Comparison of ENCODE assay signal across 34 mouse cellular contexts in the genomic region with DNA sequence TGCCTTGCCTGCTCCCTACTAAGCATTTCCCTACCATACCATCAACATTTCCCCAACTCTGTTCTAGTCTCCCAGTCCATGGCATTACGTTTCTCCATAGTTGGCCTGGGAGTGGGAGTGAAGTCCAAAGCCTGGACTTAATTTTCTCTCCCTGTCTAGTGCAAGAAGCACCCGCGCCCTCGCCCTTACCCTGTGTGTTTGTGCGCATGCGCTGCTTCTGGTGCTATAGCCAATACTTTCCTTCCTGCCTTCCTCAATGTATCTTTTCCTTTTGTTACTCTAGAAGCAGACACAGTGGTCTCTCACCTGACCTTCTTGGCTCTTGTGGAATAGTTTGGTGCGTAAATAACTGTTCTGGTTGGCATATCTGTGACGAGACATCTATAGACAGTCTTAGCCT.
"Had no signal": no experiment of that assay in that cellular context is flagged by ENCODE, and none has a peak within 500 bp of the region (broad histone marks: within the 10 kb centered on the region; RNA-seq: fewer than 3 reads in every experiment).

No protein-coding gene starts in this region.

- H3K4me1 ChIP-seq: heart, embryonic 15.5 days; hindbrain, embryonic 10.5 days; hindbrain, embryonic 12.5 days; hindbrain, embryonic 13.5 days; hindbrain, embryonic 15.5 days; intestine, embryonic 15.5 days; kidney, embryonic 15.5 days had no signal

- DNase-seq: heart, postnatal 10 days; heart, postnatal 14 days; heart, postnatal 36 days; heart, postnatal 4 days; kidney, adult 11 months; kidney, adult 18-20 months; kidney, adult 2 months; kidney, adult 8-10 months; kidney, adult 9 months; kidney, postnatal 10 days; kidney, postnatal 14 days; kidney, postnatal 25 days; kidney, postnatal 36 days; kidney, postnatal 4 days; layer of hippocampus, adult 9-11 months; layer of hippocampus, postnatal 36 days had no signal

- H3K4me2 ChIP-seq: heart, embryonic 11.5 days; heart, embryonic 13.5 days; heart, embryonic 15.5 days; hindbrain, embryonic 12.5 days; hindbrain, embryonic 13.5 days; hindbrain, embryonic 14.5 days; hindbrain, embryonic 15.5 days; intestine, embryonic 15.5 days; kidney, embryonic 15.5 days had no signal

- H3K36me3 ChIP-seq: heart, embryonic 13.5 days; heart, embryonic 15.5 days; hindbrain, embryonic 10.5 days; hindbrain, embryonic 12.5 days; hindbrain, embryonic 15.5 days; intestine, embryonic 15.5 days; kidney, embryonic 15.5 days had no signal

- H3K27ac ChIP-seq: heart, embryonic 13.5 days; heart, embryonic 15.5 days; hindbrain, embryonic 10.5 days; hindbrain, embryonic 12.5 days; hindbrain, embryonic 13.5 days; hindbrain, embryonic 14.5 days; hindbrain, embryonic 15.5 days; hindbrain, postnatal 0 days; intestine, embryonic 15.5 days; kidney, embryonic 15.5 days; kidney, postnatal 0 days; layer of hippocampus, adult 2 months had no signal

- H3K9me3 ChIP-seq: heart, embryonic 13.5 days; heart, embryonic 15.5 days; hindbrain, embryonic 10.5 days; hindbrain, embryonic 12.5 days; hindbrain, embryonic 13.5 days; hindbrain, embryonic 15.5 days; intestine, embryonic 15.5 days; kidney, embryonic 15.5 days had no signal

- H3K27me3 ChIP-seq: heart, embryonic 13.5 days; heart, embryonic 15.5 days; hindbrain, embryonic 12.5 days; hindbrain, embryonic 13.5 days; hindbrain, embryonic 15.5 days; intestine, embryonic 15.5 days; kidney, embryonic 15.5 days had no signal

- H3K4me3 ChIP-seq: heart, embryonic 13.5 days; heart, embryonic 15.5 days; hindbrain, embryonic 10.5 days; hindbrain, embryonic 12.5 days; hindbrain, embryonic 13.5 days; hindbrain, embryonic 15.5 days; intestine, embryonic 15.5 days; kidney, embryonic 15.5 days; layer of hippocampus, adult 2 months; left cerebral cortex, adult 2 months had no signal

- ATAC-seq: hindbrain, embryonic 16.5 days; hindbrain, postnatal 0 days; inflammation-experienced regulatory T-cells, adult 6 months; intestine, embryonic 15.5 days; intestine, embryonic 16.5 days; intestine, postnatal 0 days had no signal

- H3K9ac ChIP-seq: heart, embryonic 13.5 days; heart, embryonic 15.5 days; hindbrain, embryonic 12.5 days; hindbrain, embryonic 13.5 days; hindbrain, embryonic 14.5 days; hindbrain, embryonic 15.5 days; intestine, embryonic 15.5 days; kidney, embryonic 15.5 days had no signal
